Mouse (Mus musculus) liver, postnatal 0 days (tissue): ENCODE measurements around the gene Polr2g.

ENCODE experiments used
- CTCF ChIP-seq: sonication (generic); IDR thresholded peaks from 2 replicates; pipeline ENCODE4 v1.5.1; 2016; ENCODE audit warnings: antibody characterized with exemption, low read depth
- EP300 ChIP-seq: IDR thresholded peaks from 2 replicates; pipeline ENCODE4 v1.6.1; 2016; ENCODE audit warnings: antibody characterized with exemption, low read depth, mild to moderate bottlenecking

GRCm38 (mm10) chr19:8803879-8804660 lies 5.7 kb upstream of the Polr2g start:
- TF ChIP-seq CTCF (no peak), EP300 (no peak)
